Mouse (Mus musculus) CH12.LX (cell line): ENCODE results near the gene Fgf12. TPM values are rescaled to one million over a fixed set of nuclear protein-coding genes. Genes with fewer than 3 reads are reported as not detected.

ENCODE experiments used
- DNase-seq: peaks from one replicate; pipeline ENCODE4 v3.0.0-alpha.2; 2013; ENCODE audit errors: extremely low read depth
- H3K27ac ChIP-seq: 2 replicates; pipeline ENCODE4 v1.5.1; 2012; ENCODE audit warnings: low read depth, mild to moderate bottlenecking, control low read depth, moderate library complexity; ENCODE audit not compliant: insufficient read depth
- H3K27me3 ChIP-seq: replicated peaks from 2 replicates; pipeline ENCODE3; 2012; ENCODE audit warnings: inconsistent platforms
- H3K36me3 ChIP-seq, 2 experiments: replicated peaks in 1 of 2; 2 replicates each; pipeline versions ENCODE3 to v1.6.1; 2012; ENCODE audit warnings: inconsistent platforms in 1 of 2, low read length in 1 of 2, mild to moderate bottlenecking in 1 of 2, mixed read lengths in 1 of 2, moderate library complexity in 1 of 2; ENCODE audit not compliant: control insufficient read depth in 1 of 2, insufficient read depth in 1 of 2
- H3K4me1 ChIP-seq, 2 experiments: 2 replicates each; pipeline ENCODE4 v1.6.1; 2012; ENCODE audit warnings: inconsistent platforms in 1 of 2, moderate library complexity in 1 of 2; ENCODE audit not compliant: insufficient read depth in 2 of 2, control insufficient read depth in 1 of 2
- H3K4me2 ChIP-seq: 2 replicates; pipeline ENCODE4 v1.6.1; 2012; ENCODE audit warnings: low read depth, mild to moderate bottlenecking, control low read depth; ENCODE audit not compliant: poor library complexity, insufficient read depth, severe bottlenecking
- H3K4me3 ChIP-seq, 3 experiments: fragments of 150-350 bp in 1 of 3; sonication (generic) in 1 of 3; replicated peaks in 1 of 3; 2 replicates each; pipeline versions ENCODE3 to v1.5.1; 2011 to 2012; ENCODE audit warnings: low read depth in 2 of 3, low read length in 2 of 3, mild to moderate bottlenecking in 2 of 3, moderate library complexity in 2 of 3, control low read depth in 1 of 3, improper control_type of control experiment in 1 of 3, inconsistent platforms in 1 of 3, mixed read lengths in 1 of 3; ENCODE audit not compliant: poor library complexity in 1 of 3
- H3K79me2 ChIP-seq: replicated peaks from 2 replicates; pipeline ENCODE4 v1.6.1; 2012; ENCODE audit warnings: mild to moderate bottlenecking, moderate library complexity; ENCODE audit not compliant: control insufficient read depth, poor library complexity, insufficient read depth, severe bottlenecking; ENCODE audit errors: extremely low read depth
- H3K9ac ChIP-seq: 2 replicates; pipeline ENCODE4 v1.6.1; 2012; ENCODE audit warnings: low read depth, mild to moderate bottlenecking, control low read depth, moderate library complexity; ENCODE audit not compliant: insufficient read depth
- H3K9me3 ChIP-seq: replicated peaks from 2 replicates; pipeline ENCODE3; 2012; ENCODE audit warnings: low read length, inconsistent platforms, mixed read lengths
- CHD1 ChIP-seq: IDR thresholded peaks from 2 replicates; pipeline ENCODE4 v1.6.1; 2012; ENCODE audit warnings: low read depth, low read length, improper control_type of control experiment, inconsistent platforms
- CHD2 ChIP-seq: IDR thresholded peaks from 2 replicates; pipeline ENCODE4 v1.6.1; 2011; ENCODE audit warnings: low read length, improper control_type of control experiment
- CTCF ChIP-seq, 2 experiments: IDR thresholded peaks in 1 of 2; conservative IDR thresholded peaks in 1 of 2; 2 replicates each; pipeline ENCODE4 v1.5.1; 2011 to 2012; ENCODE audit warnings: low read depth in 2 of 2, low read length in 2 of 2, improper control_type of control experiment in 1 of 2, inconsistent platforms in 1 of 2, mild to moderate bottlenecking in 1 of 2, moderate library complexity in 1 of 2
- EP300 ChIP-seq: IDR thresholded peaks from 2 replicates; pipeline ENCODE4 v1.6.1; 2011; ENCODE audit warnings: low read length, improper control_type of control experiment
- ETS1 ChIP-seq: conservative IDR thresholded peaks from 2 replicates; pipeline ENCODE4 v1.6.1; 2012; ENCODE audit warnings: low read depth, mild to moderate bottlenecking, inconsistent platforms, low read length, improper control_type of control experiment, moderate library complexity
- GABPA ChIP-seq: IDR thresholded peaks from 2 replicates; pipeline ENCODE4 v1.6.1; 2012; ENCODE audit warnings: low read depth, low read length, improper control_type of control experiment, inconsistent platforms; ENCODE audit not compliant: insufficient replicate concordance
- HCFC1 ChIP-seq: IDR thresholded peaks from 2 replicates; pipeline ENCODE4 v1.6.1; 2012; ENCODE audit warnings: low read depth, mild to moderate bottlenecking, inconsistent platforms, low read length, improper control_type of control experiment
- IRF4 ChIP-seq: IDR thresholded peaks from 2 replicates; pipeline ENCODE4 v1.6.1; 2014; ENCODE audit warnings: low read depth, mild to moderate bottlenecking, inconsistent platforms, low read length, improper control_type of control experiment
- JUN ChIP-seq: IDR thresholded peaks from 2 replicates; pipeline ENCODE4 v1.6.1; 2011; ENCODE audit warnings: low read depth, mild to moderate bottlenecking, low read length, improper control_type of control experiment, moderate library complexity; ENCODE audit not compliant: insufficient read depth
- JUND ChIP-seq: conservative IDR thresholded peaks from 2 replicates; pipeline ENCODE4 v1.6.1; 2011; ENCODE audit warnings: low read depth, low read length, improper control_type of control experiment
- KAT2A ChIP-seq: IDR thresholded peaks from 2 replicates; pipeline ENCODE4 v1.6.1; 2012; ENCODE audit warnings: low read length, improper control_type of control experiment, inconsistent platforms; ENCODE audit not compliant: insufficient replicate concordance
- MAX ChIP-seq: IDR thresholded peaks from 2 replicates; pipeline ENCODE4 v1.6.1; 2011; ENCODE audit warnings: low read length, improper control_type of control experiment
- MAZ ChIP-seq: IDR thresholded peaks from 2 replicates; pipeline ENCODE4 v1.6.1; 2012; ENCODE audit warnings: low read depth, mild to moderate bottlenecking, inconsistent platforms, low read length, improper control_type of control experiment, moderate library complexity
- MXI1 ChIP-seq: IDR thresholded peaks from 2 replicates; pipeline ENCODE4 v1.6.1; 2011; ENCODE audit warnings: mild to moderate bottlenecking, low read depth, low read length, improper control_type of control experiment
- NELFE ChIP-seq: IDR thresholded peaks from 2 replicates; pipeline ENCODE4 v1.6.1; 2011; ENCODE audit warnings: low read depth, low read length, improper control_type of control experiment
- NRF1 ChIP-seq: IDR thresholded peaks from 2 replicates; pipeline ENCODE4 v1.6.1; 2014; ENCODE audit warnings: low read depth, mild to moderate bottlenecking, inconsistent platforms, low read length, improper control_type of control experiment, moderate library complexity
- POLR2AphosphoS2 ChIP-seq: IDR thresholded peaks from 2 replicates; pipeline ENCODE4 v1.6.1; 2011; ENCODE audit warnings: low read depth, low read length, improper control_type of control experiment
- RCOR1 ChIP-seq: conservative IDR thresholded peaks from 2 replicates; pipeline ENCODE4 v1.6.1; 2012; ENCODE audit warnings: low read depth, mild to moderate bottlenecking, inconsistent platforms, low read length, improper control_type of control experiment
- SMC3 ChIP-seq: IDR thresholded peaks from 2 replicates; pipeline ENCODE4 v1.6.1; 2011; ENCODE audit warnings: low read depth, low read length, improper control_type of control experiment
- TBP ChIP-seq: conservative IDR thresholded peaks from 2 replicates; pipeline ENCODE4 v1.6.1; 2011; ENCODE audit warnings: low read depth, low read length, improper control_type of control experiment
- UBTF ChIP-seq: IDR thresholded peaks from 2 replicates; pipeline ENCODE4 v1.6.1; 2012; ENCODE audit warnings: low read depth, mild to moderate bottlenecking, inconsistent platforms, low read length, improper control_type of control experiment, moderate library complexity
- USF1 ChIP-seq: IDR thresholded peaks from 2 replicates; pipeline ENCODE4 v1.6.1; 2014; ENCODE audit warnings: low read depth, mild to moderate bottlenecking, inconsistent platforms, low read length, improper control_type of control experiment
- ZKSCAN1 ChIP-seq: IDR thresholded peaks from 2 replicates; pipeline ENCODE4 v1.6.1; 2012; ENCODE audit warnings: low read depth, inconsistent platforms, low read length, improper control_type of control experiment, borderline replicate concordance
- ZNF384 ChIP-seq: IDR thresholded peaks from 2 replicates; pipeline ENCODE4 v1.6.1; 2012; ENCODE audit warnings: low read depth, low read length, improper control_type of control experiment, inconsistent platforms
- dilution Hi-C: fragments of 300-500 bp; cut with MboI; formaldehyde crosslinking; loops from 2 replicates; pipeline ENCODE4 v1.14.3; 2020; ENCODE audit warnings: low sequenced_read_pairs; ENCODE audit not compliant: extremely low pct_unique_long_range_greater_than_20kb, extremely low pct_ligation_motif_present
- in situ Hi-C: fragments of 300-500 bp; cut with MboI; formaldehyde crosslinking; loops from 3 replicates; pipeline ENCODE4 v1.14.3; 2019; ENCODE audit warnings: low sequenced_read_pairs, low pct_ligation_motif_present, low pct_unique_long_range_greater_than_20kb, mixed read lengths
- polyA plus RNA-seq: library from polyadenylated mRNA; unstranded; fragments of >175 nt; gene quantifications from 2 replicates; pipeline ENCODE4 v1.2.1, GENCODE M21; 2012; ENCODE audit warnings: low read depth; ENCODE audit not compliant: insufficient read length
- total RNA-seq, 2 experiments: library from RNA; depleted of rRNA; stranded (reverse); fragments of 300-350 nt in 1 of 2; fragments of >200 nt in 1 of 2; gene quantifications; 2 replicates each; pipeline ENCODE4 v1.2.3; 2012 to 2014

The Fgf12 gene
- total and polyA plus RNA-seq, 3 experiments, result not detected

DNA sequence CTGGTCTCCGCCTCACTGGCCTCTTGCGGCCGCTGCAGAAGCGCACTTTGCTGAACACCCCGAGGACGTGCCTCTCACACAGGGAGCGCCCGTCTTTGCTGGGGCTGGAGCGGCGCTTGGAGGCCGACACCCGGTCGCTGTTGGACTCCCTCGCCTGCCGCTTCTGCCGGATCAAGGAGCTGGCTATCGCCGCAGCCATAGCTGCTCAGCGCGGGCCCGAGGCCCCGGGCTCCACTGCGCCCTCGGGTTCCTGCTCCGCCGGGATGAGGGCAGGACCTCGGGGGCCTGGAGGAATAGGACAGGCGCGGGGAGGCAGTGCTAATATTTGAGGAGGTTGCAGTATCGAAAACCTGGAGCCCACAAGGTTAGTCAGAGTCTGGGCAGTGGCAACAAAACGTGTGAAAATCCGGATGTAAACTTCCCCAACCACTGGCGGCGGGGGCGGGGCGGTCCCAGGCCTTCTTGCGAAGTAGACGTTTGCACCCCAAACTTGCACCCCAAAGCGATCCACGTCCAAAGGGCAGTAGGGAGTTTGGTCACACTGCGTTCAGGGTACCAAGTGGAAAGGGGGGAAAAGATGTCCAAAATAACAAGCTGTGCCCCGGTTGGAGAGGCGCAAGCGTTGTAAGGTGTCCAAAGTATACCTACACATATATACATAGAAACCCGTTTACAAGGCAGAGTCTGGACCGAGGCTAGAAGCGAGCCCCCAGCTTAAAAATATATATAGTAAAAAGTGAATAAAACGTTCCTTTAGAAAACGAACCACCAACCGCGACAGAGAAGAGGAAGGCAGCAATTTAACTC lies 307.7 kb downstream of the Fgf12 start:
- Histone ChIP-seq H3K27me3 (no peaks in the 10 kb centered on the region), H3K4me2 (no peak overlapping the region), H3K27ac (no peak overlapping the region), H3K9ac (no peak overlapping the region), H3K79me2 (no peaks in the 10 kb centered on the region), H3K4me1 (no peaks in the 10 kb centered on the region), H3K9me3 (peaks cover 20% of the 10 kb centered on the region), H3K4me3 (no peak overlapping the region), H3K36me3 (no peaks in the 10 kb centered on the region)
- in situ Hi-C loops, result no loop called here
- dilution Hi-C loops, result no loop called here
- no peak for TF ChIP-seq SMC3
- TF ChIP-seq NELFE, result no peak
- no peak for TF ChIP-seq NRF1
- TF ChIP-seq JUND, result no peak
- TF ChIP-seq KAT2A, result no peak
- no peak for TF ChIP-seq CHD2
- no peak for TF ChIP-seq TBP
- no peak for TF ChIP-seq MXI1
- TF ChIP-seq ZNF384, result no peak
- no peak for TF ChIP-seq RCOR1
- TF ChIP-seq JUN, result no peak
- no peak for TF ChIP-seq HCFC1
- no peak for TF ChIP-seq USF1
- no peak for DNase-seq

GRCm38 (mm10) chr16:28421617-28422016 lies 331.3 kb downstream of the Fgf12 start:
- no peak for TF ChIP-seq MAX
- no peak for TF ChIP-seq CTCF (conservative IDR thresholded peaks at IDR 0.05 in 1 of 2, IDR thresholded peaks at IDR 0.05 in 1 of 2; ENCODE audit: low read depth in 2 of 2, low read length in 2 of 2)
- no peak for TF ChIP-seq RCOR1
- no peak for TF ChIP-seq POLR2AphosphoS2
- TF ChIP-seq ZKSCAN1, result no peak
- TF ChIP-seq MAZ, result no peak
- TF ChIP-seq ETS1, result no peak
- no peak for TF ChIP-seq EP300
- no peak for TF ChIP-seq IRF4
- no peak for TF ChIP-seq UBTF
- TF ChIP-seq GABPA, result no peak
- TF ChIP-seq USF1, result no peak
- TF ChIP-seq CHD1, result no peak
- DNase-seq, result no peak
- Histone ChIP-seq H3K27me3 (no peaks in the 10 kb centered on the region), H3K9me3 (no peaks in the 10 kb centered on the region), H3K79me2 (no peaks in the 10 kb centered on the region), H3K36me3 (no peaks in the 10 kb centered on the region), H3K9ac (no peak overlapping the region), H3K4me3 (no peak overlapping the region), H3K4me2 (no peak overlapping the region), H3K27ac (no peak overlapping the region), H3K4me1 (peaks cover 0 to 5% of the 10 kb centered on the region in 2 experiments; a peak in 1 of 4 replicates)
- dilution Hi-C loops (no loop called here), in situ Hi-C loops (no loop called here)
